Mouse (Mus musculus): ENCODE results near the gene Lhfpl1.
"Not testable (repeated sequence)": the region's sequence is repeated elsewhere in the genome, so short reads cannot be mapped to it uniquely, and the experiment has no call there.

GRCm38 (mm10) chrX:145300232-145300631 lies 48.7 kb downstream of the Lhfpl1 start:
- not testable (repeated sequence) for TF ChIP-seq ZC3H11A (IDR thresholded peaks at IDR 0.05; ENCODE audit: borderline replicate concordance, low read depth, low read length); HCFC1 (IDR thresholded peaks at IDR 0.05; ENCODE audit: borderline replicate concordance, insufficient read depth, low read length); MAFK (IDR thresholded peaks at IDR 0.05; ENCODE audit: insufficient read depth, low read depth, low read length); CHD2 (IDR thresholded peaks at IDR 0.05; ENCODE audit: low read depth, low read length)
